Mouse (Mus musculus): ENCODE measurements around the gene Ap3d1.

Ap3d1 gene

GRCm38 (mm10) chr10:80665981-80666733, 75.9 kb downstream of the Ap3d1 start:
- no peak for DNase-seq (ENCODE audit: low spot score)

GRCm38 (mm10) chr10:80665459-80665858, 76.6 kb downstream of the Ap3d1 start:
- no peak for DNase-seq (ENCODE audit: low spot score)

- DNase-seq (ENCODE audit: low spot score), result no peak
Measured at GRCm38 (mm10) chr10:80665016-80665380, 77.1 kb downstream of the Ap3d1 start.

GRCm38 (mm10) chr10:80664197-80665015, 77.7 kb downstream of the Ap3d1 start:
- DNase-seq (ENCODE audit: low spot score), result no peak

GRCm38 (mm10) chr10:80663485-80664196, 78.4 kb downstream of the Ap3d1 start:
- DNase-seq (ENCODE audit: low spot score), result no peak

GRCm38 (mm10) chr10:80661149-80661548, 80.9 kb downstream of the Ap3d1 start:
- DNase-seq (ENCODE audit: low spot score), result no peak

- DNase-seq (ENCODE audit: low spot score), result peak; percentile 85
Measured at GRCm38 (mm10) chr10:80659213-80659612, 82.9 kb downstream of the Ap3d1 start.

GRCm38 (mm10) chr10:80658841-80659202, 83.2 kb downstream of the Ap3d1 start:
- DNase-seq (ENCODE audit: low spot score), result no peak

GRCm38 (mm10) chr10:80658194-80658840, 83.7 kb downstream of the Ap3d1 start:
- no peak for DNase-seq (ENCODE audit: low spot score)
